Mouse (Mus musculus) erythroblast, embryonic 14.5 days (primary cell): Measurements from ENCODE around the gene Susd1.

Source experiments
- GATA1 ChIP-seq: IDR thresholded peaks from 2 replicates; pipeline ENCODE4 v1.6.1; 2012; ENCODE audit warnings: low read length, inconsistent platforms, mixed read lengths
- TAL1 ChIP-seq: IDR thresholded peaks from 3 replicates; pipeline ENCODE4 v1.6.1; 2012; ENCODE audit warnings: low read length, inconsistent platforms, mixed read lengths

- TF ChIP-seq TAL1 (no peak), GATA1 (no peak)
These were observed 37.5 kb downstream of the Susd1 start for GRCm38 (mm10) chr4:59400931-59401330.
